Mouse (Mus musculus) hindbrain, embryonic 12.5 days (tissue): ENCODE measurements at regions not wholly inside any gene's neighbourhood (a gene's known extent, or its start where the extent isn't known, plus 50 kb on each side); places are given as distances from the start of the nearest gene placed in this dataset.

ENCODE experiments used
- ATAC-seq: fragments of 200-750 bp; cut with Nextera tagmentation; 2 replicates; pipeline ENCODE4 v1.8.0; 2017; ENCODE audit warnings: moderate TSS enrichment; ENCODE audit not compliant: low FRiP score
- H3K27ac ChIP-seq: fragments of 300-500 bp; sonication (generic); 2 replicates; pipeline ENCODE4 v1.5.1; 2016; ENCODE audit warnings: mild to moderate bottlenecking
- H3K27me3 ChIP-seq: fragments of 300-500 bp; sonication (generic); 2 replicates; pipeline ENCODE4 v1.6.1; 2016; ENCODE audit warnings: mild to moderate bottlenecking
- H3K36me3 ChIP-seq: fragments of 300-500 bp; sonication (generic); 2 replicates; pipeline ENCODE4 v1.6.1; 2016; ENCODE audit warnings: mild to moderate bottlenecking
- H3K4me1 ChIP-seq: fragments of 300-500 bp; sonication (generic); 2 replicates; pipeline ENCODE4 v1.6.1; 2016
- H3K4me2 ChIP-seq: fragments of 300-500 bp; sonication (generic); replicated peaks from 2 replicates; pipeline ENCODE4 v1.6.1; 2016; ENCODE audit warnings: mild to moderate bottlenecking
- H3K4me3 ChIP-seq: fragments of 300-500 bp; sonication (generic); 2 replicates; pipeline ENCODE4 v1.5.1; 2016; ENCODE audit warnings: mild to moderate bottlenecking
- H3K9ac ChIP-seq: fragments of 300-500 bp; sonication (generic); 2 replicates; pipeline ENCODE4 v1.6.1; 2016; ENCODE audit warnings: mild to moderate bottlenecking, moderate library complexity
- H3K9me3 ChIP-seq: fragments of 300-500 bp; sonication (generic); replicated peaks from 2 replicates; pipeline ENCODE4 v1.6.1; 2016; ENCODE audit warnings: mild to moderate bottlenecking
- WGBS: fragments of 180-500 bp; shearing (Covaris S2); methylation state at CpG from one replicate; pipeline ENCODE4 v1.1.7; 2016; 5-methylcytosine and 5-hydroxymethylcytosine counted together

DNA sequence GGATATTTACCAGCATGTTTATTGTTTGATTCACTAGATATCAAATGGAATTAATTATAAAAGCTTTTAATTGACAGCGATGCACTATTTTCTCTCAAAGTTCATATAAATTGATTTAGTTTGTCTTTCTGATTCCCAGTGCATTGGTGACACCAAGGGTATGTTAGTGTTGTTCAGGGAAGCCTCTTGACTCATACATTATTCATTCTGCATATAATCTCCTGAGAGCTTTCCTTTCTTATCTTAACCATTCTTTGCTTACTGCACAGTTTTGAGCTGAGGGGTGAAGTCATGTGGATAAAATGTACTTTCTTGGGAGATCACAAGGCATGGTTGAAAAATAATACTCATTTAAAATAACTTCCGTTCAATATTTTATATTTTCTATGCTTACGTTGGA lies 280.5 kb upstream of the Tmem229a start:
- Histone ChIP-seq H3K36me3 (no peaks in the 10 kb centered on the region), H3K4me2 (no peak overlapping the region), H3K9ac (no peak overlapping the region), H3K27ac (no peak overlapping the region), H3K9me3 (no peaks in the 10 kb centered on the region), H3K4me1 (no peaks in the 10 kb centered on the region), H3K27me3 (no peaks in the 10 kb centered on the region), H3K4me3 (no peak overlapping the region)
- peak; percentile 40; the same call in 1 of the 2 replicates for ATAC-seq
- 77% methylated on average over 3 of the region's 3 CpGs for WGBS
